Mouse (Mus musculus): ENCODE results near the gene Guk1. TPM values are rescaled to one million over a fixed set of nuclear protein-coding genes. Genes with fewer than 3 reads are reported as not detected.

The Guk1 gene
- total and polyA plus RNA-seq, 3 experiments = 97.5 to 120 (median 113) TPM

- Histone ChIP-seq H3K36me3 (ENCODE audit: control insufficient read depth, insufficient read depth, low read length) (peaks cover 47% of the 10 kb centered on the region), H3K4me3 (no peak overlapping the region), H3K79me2 (replicated peaks; ENCODE audit: control insufficient read depth, insufficient read depth, low read length) (peaks cover 13% of the 10 kb centered on the region), H3K27ac (no peak overlapping the region), H3K27me3 (ENCODE audit: control insufficient read depth, insufficient read depth, low read length) (no peaks in the 10 kb centered on the region), H3K4me1 (ENCODE audit: control insufficient read depth, insufficient read depth, low read length) (peaks cover 31% of the 10 kb centered on the region), H3K9ac (ENCODE audit: low read depth, low read length) (no peak overlapping the region)
- DNase-seq = no peak
- TF ChIP-seq EP300 (IDR thresholded peaks at IDR 0.05; ENCODE audit: insufficient read depth, low read depth, low read length) = no peak
- no peak for TF ChIP-seq POLR2A (IDR thresholded peaks at IDR 0.05; ENCODE audit: insufficient read depth, low read depth, low read length)
- TF ChIP-seq CTCF (IDR thresholded peaks at IDR 0.05) = no peak
- intact Hi-C loops (cut with DNase I) = loop anchor here (5.0 kb wide), 1 partner anchor 33 kb away; the partner anchor contains the start of gene Guk1
- 25% methylated on average over 2 of the region's 2 CpGs for WGBS
Observed at GRCm38 (mm10) chr11:59225167-59225566, 33.2 kb upstream of the Guk1 start.

- Histone ChIP-seq H3K9ac (ENCODE audit: low read depth, low read length) (no peak overlapping the region), H3K4me1 (ENCODE audit: control insufficient read depth, insufficient read depth, low read length) (peaks cover 31% of the 10 kb centered on the region), H3K4me3 (no peak overlapping the region), H3K36me3 (ENCODE audit: control insufficient read depth, insufficient read depth, low read length) (peaks cover 51% of the 10 kb centered on the region), H3K79me2 (replicated peaks; ENCODE audit: control insufficient read depth, insufficient read depth, low read length) (peaks cover 13% of the 10 kb centered on the region), H3K27me3 (ENCODE audit: control insufficient read depth, insufficient read depth, low read length) (no peaks in the 10 kb centered on the region), H3K27ac (no peak overlapping the region)
- no peak for TF ChIP-seq EP300 (IDR thresholded peaks at IDR 0.05; ENCODE audit: insufficient read depth, low read depth, low read length)
- TF ChIP-seq POLR2A (IDR thresholded peaks at IDR 0.05; ENCODE audit: insufficient read depth, low read depth, low read length) = no peak
- 5% methylated on average over 2 of the region's 2 CpGs for WGBS
- intact Hi-C loops (cut with DNase I) = no loop called here
- DNase-seq = no peak
Observed at GRCm38 (mm10) chr11:59224470-59224869, 32.5 kb upstream of the Guk1 start.

GRCm38 (mm10) chr11:59224025-59224424 is 32.0 kb upstream of the Guk1 start:
- no peak for DNase-seq
- Histone ChIP-seq H3K9ac (ENCODE audit: low read depth, low read length) (no peak overlapping the region), H3K4me1 (ENCODE audit: control insufficient read depth, insufficient read depth, low read length) (peaks cover 31% of the 10 kb centered on the region), H3K36me3 (ENCODE audit: control insufficient read depth, insufficient read depth, low read length) (peaks cover 52% of the 10 kb centered on the region), H3K79me2 (replicated peaks; ENCODE audit: control insufficient read depth, insufficient read depth, low read length) (peaks cover 13% of the 10 kb centered on the region), H3K27ac (no peak overlapping the region), H3K27me3 (ENCODE audit: control insufficient read depth, insufficient read depth, low read length) (no peaks in the 10 kb centered on the region), H3K4me3 (no peak overlapping the region)
- TF ChIP-seq POLR2A (IDR thresholded peaks at IDR 0.05; ENCODE audit: insufficient read depth, low read depth, low read length) (no peak), EP300 (IDR thresholded peaks at IDR 0.05; ENCODE audit: insufficient read depth, low read depth, low read length) (no peak), CTCF (IDR thresholded peaks at IDR 0.05) (no peak)
- WGBS = 62% methylated on average over 3 of the region's 3 CpGs
- intact Hi-C loops (cut with DNase I) = no loop called here

- intact Hi-C loops (cut with DNase I) = no loop called here
- H3K36me3 ChIP-seq (ENCODE audit: control insufficient read depth, insufficient read depth, low read length) = peaks cover 68% of the 10 kb centered on the region
- peaks cover 16% of the 10 kb centered on the region for H3K79me2 ChIP-seq (replicated peaks; ENCODE audit: control insufficient read depth, insufficient read depth, low read length)
- no peak overlapping the region for H3K4me3 ChIP-seq
- no peak for DNase-seq
- no peaks in the 10 kb centered on the region for H3K27me3 ChIP-seq (ENCODE audit: control insufficient read depth, insufficient read depth, low read length)
- no peak overlapping the region for H3K9ac ChIP-seq (ENCODE audit: low read depth, low read length)
- no peak overlapping the region for H3K27ac ChIP-seq
- TF ChIP-seq POLR2A (IDR thresholded peaks at IDR 0.05; ENCODE audit: insufficient read depth, low read depth, low read length) = no peak
- peaks cover 37% of the 10 kb centered on the region for H3K4me1 ChIP-seq (ENCODE audit: control insufficient read depth, insufficient read depth, low read length)
- 71% methylated on average over 4 of the region's 4 CpGs for WGBS
Observed at GRCm38 (mm10) chr11:59222306-59222705, 30.3 kb upstream of the Guk1 start.

- intact Hi-C loops (cut with DNase I) = no loop called here
- H3K4me1 ChIP-seq (ENCODE audit: control insufficient read depth, insufficient read depth, low read length) = peaks cover 37% of the 10 kb centered on the region
- H3K27me3 ChIP-seq (ENCODE audit: control insufficient read depth, insufficient read depth, low read length) = no peaks in the 10 kb centered on the region
- DNase-seq = no peak
- no peak overlapping the region for H3K9ac ChIP-seq (ENCODE audit: low read depth, low read length)
- no peak overlapping the region for H3K27ac ChIP-seq
- TF ChIP-seq EP300 (IDR thresholded peaks at IDR 0.05; ENCODE audit: insufficient read depth, low read depth, low read length) (no peak), POLR2A (IDR thresholded peaks at IDR 0.05; ENCODE audit: insufficient read depth, low read depth, low read length) (no peak), CTCF (IDR thresholded peaks at IDR 0.05) (no peak)
- H3K79me2 ChIP-seq (replicated peaks; ENCODE audit: control insufficient read depth, insufficient read depth, low read length) = peaks cover 13% of the 10 kb centered on the region
- no peak overlapping the region for H3K4me3 ChIP-seq
- H3K36me3 ChIP-seq (ENCODE audit: control insufficient read depth, insufficient read depth, low read length) = peaks cover 74% of the 10 kb centered on the region
Observed at GRCm38 (mm10) chr11:59221604-59222003, 29.6 kb upstream of the Guk1 start.

GRCm38 (mm10) chr11:59219064-59219463 is 27.1 kb upstream of the Guk1 start:
- Histone ChIP-seq H3K9ac (ENCODE audit: low read depth, low read length) (no peak overlapping the region), H3K79me2 (replicated peaks; ENCODE audit: control insufficient read depth, insufficient read depth, low read length) (peaks cover 22% of the 10 kb centered on the region), H3K27ac (no peak overlapping the region), H3K4me3 (no peak overlapping the region), H3K4me1 (ENCODE audit: control insufficient read depth, insufficient read depth, low read length) (peaks cover 28% of the 10 kb centered on the region), H3K27me3 (ENCODE audit: control insufficient read depth, insufficient read depth, low read length) (no peaks in the 10 kb centered on the region), H3K36me3 (ENCODE audit: control insufficient read depth, insufficient read depth, low read length) (peaks cover 70% of the 10 kb centered on the region)
- peak in 1 of 2 experiments; percentile 34 for DNase-seq
- intact Hi-C loops (cut with DNase I) = no loop called here
- TF ChIP-seq CTCF (IDR thresholded peaks at IDR 0.05) (peak; percentile 75), POLR2A (IDR thresholded peaks at IDR 0.05; ENCODE audit: insufficient read depth, low read depth, low read length) (no peak)

All from heart, adult 2 months (tissue).